Mouse (Mus musculus) erythroid progenitor cell, adult 5-6 weeks (primary cell): ENCODE data around the gene Cacna1f. TPM values are rescaled to one million over a fixed set of nuclear protein-coding genes. Genes with fewer than 3 reads are reported as not detected.

Experiments used
- ATAC-seq: replicated peaks from 2 replicates; pipeline ENCODE4 v1.8.0; 2016; ENCODE audit warnings: moderate number of reproducible peaks, mild to moderate bottlenecking, moderate TSS enrichment, inconsistent platforms; ENCODE audit not compliant: poor library complexity, low FRiP score, severe bottlenecking
- total RNA-seq, 2 experiments: library from RNA; stranded (forward) in 1 of 2; stranded (reverse) in 1 of 2; fragments of 150-400 nt in 1 of 2; fragments of 186-747, 209-891 nt in 1 of 2; gene quantifications; 2 replicates each; pipeline versions ENCODE4 v1.2.3 to v1.2.4; 2015 to 2017; ENCODE audit warnings: low replicate concordance in 2 of 2

The Cacna1f gene
- total RNA-seq, 2 experiments from 2014 or later, result not detected

DNA sequence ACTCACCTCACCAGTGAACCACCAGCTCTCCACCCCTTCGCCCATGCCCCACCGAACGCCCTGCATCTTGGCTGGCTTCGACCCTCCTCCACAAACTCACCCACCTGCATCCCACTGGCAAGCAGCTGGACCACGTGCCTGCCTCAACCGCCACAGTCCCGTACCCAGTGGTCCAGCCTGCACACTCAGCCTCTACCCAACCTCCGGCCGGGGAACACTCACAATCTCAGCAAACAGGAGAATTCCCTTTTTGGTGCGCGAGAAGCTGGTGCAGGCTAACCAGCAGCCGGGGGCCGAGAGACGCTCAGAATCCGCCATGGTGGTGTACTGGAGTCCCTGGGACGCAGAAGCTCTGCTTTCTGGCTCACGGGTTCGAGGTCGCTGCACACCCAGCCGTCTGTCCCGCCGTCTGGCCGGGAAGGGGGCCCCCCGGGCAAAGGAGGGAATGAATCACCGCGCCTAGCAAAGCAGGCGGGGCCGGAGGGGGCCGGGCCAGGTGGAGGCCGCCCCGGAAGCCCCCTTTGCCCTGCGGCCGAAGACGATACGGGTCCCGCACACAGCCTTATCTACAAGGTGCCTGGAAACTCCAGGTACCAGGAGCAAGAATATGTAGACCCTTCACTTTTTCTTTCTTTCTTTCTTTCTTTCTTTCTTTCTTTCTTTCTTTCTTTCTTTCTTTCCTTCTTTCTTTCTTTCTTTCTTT, 64.2 kb downstream of the Cacna1f start, which contains the start of gene Plp2:
Plp2 (minus strand) TSS at position 470 of the 703 bp plus-strand sequence.
- no peak; the same call in 1 of the 2 replicates for ATAC-seq

DNA sequence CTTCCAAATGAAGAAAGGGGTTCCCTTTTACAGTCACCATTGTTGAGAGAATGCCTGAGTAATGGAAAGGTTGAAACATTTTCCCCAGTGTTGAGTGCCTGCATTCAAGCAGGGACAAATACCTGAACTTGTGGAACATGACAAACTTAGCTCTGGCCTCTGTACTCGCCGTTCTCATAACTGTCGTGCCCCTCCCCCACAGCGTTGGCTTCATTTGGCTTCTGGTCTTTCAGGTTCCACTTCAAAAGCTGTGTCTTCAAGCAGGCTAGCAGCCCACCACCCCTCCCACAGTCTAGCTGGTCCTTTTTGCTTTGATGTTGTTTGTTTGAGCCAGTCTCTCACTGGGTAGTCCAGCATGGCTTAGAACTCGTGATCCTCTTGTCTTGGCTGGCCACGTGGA, 65.9 kb downstream of the Cacna1f start:
- no peak for ATAC-seq

DNA sequence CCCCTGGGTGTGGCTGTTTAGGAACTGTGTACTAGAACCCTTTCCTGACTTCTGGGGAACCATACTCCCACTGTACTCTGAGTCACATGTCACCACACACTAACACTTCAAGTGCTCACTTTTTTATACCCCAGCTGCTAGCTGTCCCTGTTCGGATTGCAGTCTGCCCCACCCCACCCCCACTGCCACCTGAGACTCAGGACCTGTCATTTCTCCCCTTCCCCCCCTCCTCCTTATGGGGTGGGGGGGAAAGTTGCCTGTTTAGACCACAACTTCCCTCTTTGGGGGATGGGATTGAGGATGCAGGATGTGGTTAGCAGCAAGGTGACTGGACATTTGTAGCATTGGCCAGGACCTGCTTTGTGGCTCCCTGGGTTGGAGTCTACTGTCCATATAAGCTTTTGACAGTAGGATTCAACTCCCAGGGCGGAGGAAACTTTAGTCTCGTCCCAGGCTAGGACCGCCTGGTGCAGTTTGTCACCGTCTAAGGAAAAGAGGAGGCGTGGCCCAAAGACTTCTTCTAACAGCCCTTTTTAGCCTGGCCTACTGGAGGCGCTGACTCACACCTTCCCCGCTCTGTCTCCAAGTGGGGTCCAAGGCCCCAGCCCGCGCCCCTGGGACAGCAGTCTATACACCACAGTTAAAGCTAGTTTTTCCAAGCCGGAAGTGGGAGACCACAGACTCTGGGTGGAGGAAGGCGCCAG, 66.8 kb downstream of the Cacna1f start:
- ATAC-seq, result no peak

DNA sequence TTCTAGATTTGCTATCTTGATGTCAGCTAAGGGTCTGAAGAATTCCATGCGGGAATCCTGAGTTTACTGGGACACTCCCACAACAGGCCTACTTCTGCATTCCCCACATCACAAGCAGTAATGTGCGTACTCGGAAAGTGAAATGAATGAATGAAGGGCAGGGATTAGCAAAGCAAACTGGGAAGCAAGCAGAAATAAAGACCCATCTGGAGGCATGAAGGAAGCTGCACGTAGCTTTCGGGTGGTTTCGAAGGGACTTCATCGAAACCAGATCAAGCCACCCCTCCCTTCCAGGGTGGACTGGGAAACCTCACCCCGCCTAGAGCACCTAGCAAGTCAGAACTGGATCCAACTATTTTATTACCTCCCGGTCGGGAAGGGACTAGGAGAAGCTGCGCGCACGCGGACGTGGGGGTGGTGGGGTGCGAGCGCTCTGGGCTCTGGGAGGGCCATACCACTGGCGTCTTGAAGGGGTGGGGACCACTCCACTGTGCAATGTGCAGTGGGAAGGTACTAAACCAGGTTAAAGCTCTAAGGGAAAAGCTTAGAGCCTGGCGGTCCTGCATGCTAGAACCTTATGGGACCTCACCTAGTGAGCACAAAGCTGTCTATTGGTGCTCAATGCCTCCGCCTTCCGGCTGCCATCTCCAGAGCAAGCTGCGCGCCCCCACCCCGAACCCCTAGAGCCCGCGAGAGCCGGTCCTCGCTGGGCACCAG, 67.6 kb downstream of the Cacna1f start:
- ATAC-seq, result no peak

DNA sequence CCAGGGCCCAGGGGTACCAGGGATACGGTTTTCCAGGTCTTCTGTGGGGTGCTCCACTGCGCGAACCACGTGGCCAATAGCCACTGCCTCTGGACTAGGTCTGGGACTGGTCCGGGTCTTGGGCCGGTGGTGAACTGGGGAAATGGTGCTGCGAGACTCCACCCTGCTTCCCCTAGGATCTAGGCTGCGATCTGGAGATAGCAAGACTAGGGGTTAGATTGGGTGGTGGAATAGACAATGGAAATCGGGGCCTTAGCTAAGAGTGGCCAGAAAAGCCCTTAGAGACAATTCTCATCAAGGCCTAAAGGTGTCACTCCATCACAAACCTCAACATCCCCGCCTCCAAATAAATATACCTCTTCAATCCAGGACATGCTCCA, 68.1 kb downstream of the Cacna1f start:
- ATAC-seq, result no peak

DNA sequence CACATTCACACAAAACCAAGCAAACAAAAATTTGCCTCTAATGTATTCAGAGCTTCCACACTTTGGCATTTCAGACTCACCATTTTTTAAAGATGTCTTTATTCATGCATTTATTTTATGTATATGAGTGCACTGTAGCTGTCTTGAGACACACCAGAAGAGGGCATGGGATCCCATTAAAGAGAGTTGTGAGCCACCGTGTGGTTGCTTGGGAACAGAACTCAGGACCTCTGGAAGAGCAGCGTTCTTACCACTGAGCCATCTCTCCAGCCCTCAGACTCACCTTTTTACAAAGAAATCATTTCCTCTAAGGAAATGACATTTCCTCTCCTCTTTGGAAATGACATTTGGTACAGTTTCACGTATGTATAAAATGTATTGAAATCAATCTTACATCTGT, 72.1 kb downstream of the Cacna1f start:
- no peak for ATAC-seq

DNA sequence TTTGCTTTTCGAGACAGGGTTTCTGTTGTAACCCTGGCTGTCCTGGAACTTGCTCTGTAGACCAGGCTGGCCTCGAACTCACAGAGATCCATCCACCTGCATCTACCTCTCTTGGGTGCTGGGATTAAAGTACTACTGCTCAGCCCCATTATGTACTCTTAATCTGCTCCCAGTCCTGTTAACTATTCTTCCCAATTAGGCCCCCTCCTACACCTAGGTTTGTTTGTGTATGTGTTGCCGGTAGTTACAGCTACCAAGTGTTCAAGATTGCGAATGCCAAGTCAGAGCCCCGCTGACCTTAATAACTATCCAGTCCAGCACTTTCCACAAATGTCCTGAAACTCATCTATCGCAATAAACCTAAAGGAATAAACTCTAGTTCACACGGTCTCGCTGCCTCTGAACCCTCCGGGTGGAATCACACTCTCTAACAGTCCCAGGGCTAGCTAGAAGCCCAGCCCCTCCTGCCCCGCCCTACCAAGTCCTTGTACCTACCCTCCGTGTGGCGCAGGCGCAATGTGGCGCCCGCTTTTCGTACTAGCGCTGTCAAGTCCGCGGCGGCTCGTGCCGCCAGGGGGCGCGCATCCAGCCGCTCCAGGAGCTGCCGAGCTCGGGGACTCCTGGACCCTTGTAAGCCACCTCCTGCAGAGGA, 72.6 kb downstream of the Cacna1f start:
- peak; percentile 99 for ATAC-seq

DNA sequence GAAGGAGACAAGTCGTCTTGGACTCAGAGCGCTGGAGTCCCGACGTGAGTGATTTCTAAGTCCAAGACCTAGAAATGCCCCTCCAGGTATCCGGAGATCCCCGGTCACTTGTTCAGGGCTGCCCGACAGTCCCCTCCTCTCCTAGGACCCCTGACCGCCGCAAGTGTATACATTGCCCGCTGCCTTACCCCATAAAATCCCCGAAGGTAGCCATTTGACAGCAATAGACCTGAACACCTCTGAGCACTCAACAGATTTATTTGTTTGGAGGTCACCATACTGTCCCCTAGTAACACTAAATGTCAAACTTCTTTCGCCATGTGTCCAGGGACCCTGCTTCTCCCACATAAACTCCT, 73.2 kb downstream of the Cacna1f start:
- ATAC-seq, result no peak

DNA sequence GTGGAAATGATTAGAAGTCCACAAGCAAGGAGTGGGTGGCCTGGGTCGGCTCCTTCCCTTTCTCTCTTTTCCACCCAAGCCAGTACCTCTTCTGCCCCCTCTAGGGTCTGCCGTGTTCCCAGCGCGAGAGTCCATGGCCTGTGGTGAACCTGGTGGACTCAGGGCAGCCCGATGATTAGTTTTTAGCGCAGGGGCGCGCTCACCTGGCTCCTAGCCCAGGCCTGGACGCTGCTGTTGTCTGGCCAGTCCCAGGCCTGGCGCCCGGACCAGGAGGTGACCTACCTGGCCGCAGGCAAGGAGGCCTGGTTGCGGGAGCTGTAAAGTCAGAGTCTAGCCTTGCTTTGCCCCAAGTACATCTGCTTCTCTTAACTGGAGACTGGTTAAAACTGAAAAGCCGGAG, 74.0 kb downstream of the Cacna1f start, which contains the start of gene Magix:
Magix (minus strand) TSS at position 388 of the 400 bp plus-strand sequence.
- ATAC-seq, result no peak

Other genes starting within 250 kb of the Cacna1f start
- not detected in 2 replicates for gene Usp27x, start 231.3 kb upstream of the Cacna1f start, total RNA-seq (2015; ENCODE audit: low replicate concordance)
- gene Usp27x, start 231.3 kb upstream of the Cacna1f start, total RNA-seq (2017; ENCODE audit: low replicate concordance), result not detected in 2 replicates
- gene Foxp3, start 33.4 kb upstream of the Cacna1f start, total RNA-seq (2015; ENCODE audit: low replicate concordance), result 2.2 and 3.8 TPM in 2 replicates
- not detected in 2 replicates for gene Foxp3, start 33.4 kb upstream of the Cacna1f start, total RNA-seq (2017; ENCODE audit: low replicate concordance)
- 10.1 TPM in 1 of 2 replicates, not detected in the other for gene Ppp1r3f, start 32.8 kb upstream of the Cacna1f start, total RNA-seq (2015; ENCODE audit: low replicate concordance)
- gene Ppp1r3f, start 32.8 kb upstream of the Cacna1f start, total RNA-seq (2017; ENCODE audit: low replicate concordance), result 0.26 TPM in 1 of 2 replicates, not detected in the other
- 8.6 and 9.2 TPM in 2 replicates for gene Ccdc22, start 1.6 kb upstream of the Cacna1f start, total RNA-seq (2015; ENCODE audit: low replicate concordance)
- gene Ccdc22, start 1.6 kb upstream of the Cacna1f start, total RNA-seq (2017; ENCODE audit: low replicate concordance), result 12.0 and 17.3 TPM in 2 replicates
- gene Syp, start 31.4 kb downstream of the Cacna1f start, total RNA-seq (2015; ENCODE audit: low replicate concordance), result not detected in 2 replicates
- 0.51 TPM in 1 of 2 replicates, not detected in the other for gene Syp, start 31.4 kb downstream of the Cacna1f start, total RNA-seq (2017; ENCODE audit: low replicate concordance)
- gene Prickle3, start 50.2 kb downstream of the Cacna1f start, total RNA-seq (2015; ENCODE audit: low replicate concordance), result 0.72 and 1.3 TPM in 2 replicates
- 0.23 and 0.90 TPM in 2 replicates for gene Prickle3, start 50.2 kb downstream of the Cacna1f start, total RNA-seq (2017; ENCODE audit: low replicate concordance)
- 64.6 and 96.2 TPM in 2 replicates for gene Plp2, start 64.3 kb downstream of the Cacna1f start, total RNA-seq (2015; ENCODE audit: low replicate concordance)
- gene Plp2, start 64.3 kb downstream of the Cacna1f start, total RNA-seq (2017; ENCODE audit: low replicate concordance), result 9.6 and 18.7 TPM in 2 replicates
- gene Magix, start 74.2 kb downstream of the Cacna1f start, total RNA-seq (2015; ENCODE audit: low replicate concordance), result not detected in 2 replicates
- gene Magix, start 74.2 kb downstream of the Cacna1f start, total RNA-seq (2017; ENCODE audit: low replicate concordance), result not detected in 2 replicates
- 10.5 and 31.9 TPM in 2 replicates for gene Gpkow, start 90.0 kb downstream of the Cacna1f start, total RNA-seq (2015; ENCODE audit: low replicate concordance)
- 12.6 and 25.0 TPM in 2 replicates for gene Gpkow, start 90.0 kb downstream of the Cacna1f start, total RNA-seq (2017; ENCODE audit: low replicate concordance)
- 42.2 and 59.5 TPM in 2 replicates for gene Wdr45, start 107.2 kb downstream of the Cacna1f start, total RNA-seq (2015; ENCODE audit: low replicate concordance)
- gene Wdr45, start 107.2 kb downstream of the Cacna1f start, total RNA-seq (2017; ENCODE audit: low replicate concordance), result 36.0 and 46.8 TPM in 2 replicates
- gene Gm45208, start 115.2 kb downstream of the Cacna1f start, total RNA-seq (2015; ENCODE audit: low replicate concordance), result not detected in 2 replicates
- gene Gm45208, start 115.2 kb downstream of the Cacna1f start, total RNA-seq (2017; ENCODE audit: low replicate concordance), result not detected in 2 replicates
- gene Praf2, start 121.4 kb downstream of the Cacna1f start, total RNA-seq (2015; ENCODE audit: low replicate concordance), result 1.3 and 2.5 TPM in 2 replicates
- 2.1 TPM in 1 of 2 replicates, not detected in the other for gene Praf2, start 121.4 kb downstream of the Cacna1f start, total RNA-seq (2017; ENCODE audit: low replicate concordance)
- gene Ccdc120, start 143.8 kb downstream of the Cacna1f start, total RNA-seq (2015; ENCODE audit: low replicate concordance), result not detected in 2 replicates
- gene Ccdc120, start 143.8 kb downstream of the Cacna1f start, total RNA-seq (2017; ENCODE audit: low replicate concordance), result not detected in 2 replicates
- 18.9 and 23.4 TPM in 2 replicates for gene Tfe3, start 155.5 kb downstream of the Cacna1f start, total RNA-seq (2015; ENCODE audit: low replicate concordance)
- gene Tfe3, start 155.5 kb downstream of the Cacna1f start, total RNA-seq (2017; ENCODE audit: low replicate concordance), result 21.5 and 22.7 TPM in 2 replicates
- gene Gripap1, start 182.7 kb downstream of the Cacna1f start, total RNA-seq (2015; ENCODE audit: low replicate concordance), result 91.0 and 94.4 TPM in 2 replicates
- 87.0 and 176 TPM in 2 replicates for gene Gripap1, start 182.7 kb downstream of the Cacna1f start, total RNA-seq (2017; ENCODE audit: low replicate concordance)
- 0.84 and 1.8 TPM in 2 replicates for gene Kcnd1, start 215.2 kb downstream of the Cacna1f start, total RNA-seq (2015; ENCODE audit: low replicate concordance)
- gene Kcnd1, start 215.2 kb downstream of the Cacna1f start, total RNA-seq (2017; ENCODE audit: low replicate concordance), result 0.68 and 3.6 TPM in 2 replicates
- gene Otud5, start 234.3 kb downstream of the Cacna1f start, total RNA-seq (2015; ENCODE audit: low replicate concordance), result 327 and 376 TPM in 2 replicates
- gene Otud5, start 234.3 kb downstream of the Cacna1f start, total RNA-seq (2017; ENCODE audit: low replicate concordance), result 471 and 476 TPM in 2 replicates